Mouse (Mus musculus): ENCODE data around the gene Fryl. TPM values are rescaled to one million over a fixed set of nuclear protein-coding genes. Genes with fewer than 3 reads are reported as not detected.

Fryl gene
- polyA plus RNA-seq, 1 experiment from 2014 or later: 38.7 TPM

- Histone ChIP-seq H3K36me3 (peaks cover 23% of the 10 kb centered on the region), H3K9me3 (replicated peaks) (no peaks in the 10 kb centered on the region), H3K9ac (no peak overlapping the region), H3K4me1 (replicated peaks) (peaks cover 16% of the 10 kb centered on the region), H3K4me3 (no peak overlapping the region), H3K27ac (ENCODE audit: poor library complexity, severe bottlenecking) (no peak overlapping the region), H3K4me2 (no peak overlapping the region), H3K27me3 (replicated peaks) (no peaks in the 10 kb centered on the region)
- ATAC-seq (ENCODE audit: insufficient number of reproducible peaks, low FRiP score): no peak
- 92% methylated on average over 7 of the region's 7 CpGs for WGBS
Measured at GRCm38 (mm10) chr5:73221826-73222225, 34.6 kb downstream of the Fryl start.

GRCm38 (mm10) chr5:73219716-73220115 lies 36.7 kb downstream of the Fryl start:
- WGBS: 76% methylated on average over 3 of the region's 3 CpGs
- no peak for ATAC-seq (ENCODE audit: insufficient number of reproducible peaks, low FRiP score)
- Histone ChIP-seq H3K27me3 (replicated peaks) (no peaks in the 10 kb centered on the region), H3K4me3 (no peak overlapping the region), H3K27ac (ENCODE audit: poor library complexity, severe bottlenecking) (no peak overlapping the region), H3K36me3 (peaks cover 25% of the 10 kb centered on the region), H3K4me2 (no peak overlapping the region), H3K9ac (no peak overlapping the region), H3K4me1 (replicated peaks) (peaks cover 24% of the 10 kb centered on the region), H3K9me3 (replicated peaks) (no peaks in the 10 kb centered on the region)

GRCm38 (mm10) chr5:73218065-73218464 lies 38.4 kb downstream of the Fryl start:
- Histone ChIP-seq H3K4me3 (no peak overlapping the region), H3K27me3 (replicated peaks) (no peaks in the 10 kb centered on the region), H3K9ac (no peak overlapping the region), H3K36me3 (peaks cover 29% of the 10 kb centered on the region), H3K9me3 (replicated peaks) (no peaks in the 10 kb centered on the region), H3K4me1 (replicated peaks) (peaks cover 27% of the 10 kb centered on the region), H3K4me2 (no peak overlapping the region), H3K27ac (ENCODE audit: poor library complexity, severe bottlenecking) (no peak overlapping the region)
- 84% methylated on average over 4 of the region's 4 CpGs for WGBS
- ATAC-seq (ENCODE audit: insufficient number of reproducible peaks, low FRiP score): no peak

GRCm38 (mm10) chr5:73217116-73217515 lies 39.3 kb downstream of the Fryl start:
- peaks cover 25% of the 10 kb centered on the region for H3K4me1 ChIP-seq (replicated peaks)
- H3K36me3 ChIP-seq: peaks cover 35% of the 10 kb centered on the region
- no peak for ATAC-seq (ENCODE audit: insufficient number of reproducible peaks, low FRiP score)
- H3K27me3 ChIP-seq (replicated peaks): no peaks in the 10 kb centered on the region
- H3K9me3 ChIP-seq (replicated peaks): no peaks in the 10 kb centered on the region
- no peak overlapping the region for H3K9ac ChIP-seq
- no peak overlapping the region for H3K27ac ChIP-seq (ENCODE audit: poor library complexity, severe bottlenecking)
- H3K4me2 ChIP-seq: no peak overlapping the region
- 97% methylated on average over 1 of the region's 1 CpGs for WGBS
- no peak overlapping the region for H3K4me3 ChIP-seq

- H3K9ac ChIP-seq: no peak overlapping the region
- H3K4me3 ChIP-seq: no peak overlapping the region
- 86% methylated on average over 9 of the region's 9 CpGs for WGBS
- H3K36me3 ChIP-seq: peaks cover 39% of the 10 kb centered on the region
- no peaks in the 10 kb centered on the region for H3K9me3 ChIP-seq (replicated peaks)
- H3K4me2 ChIP-seq: no peak overlapping the region
- no peak overlapping the region; the same call in 1 of the 2 replicates for H3K27ac ChIP-seq (ENCODE audit: poor library complexity, severe bottlenecking)
- no peak for ATAC-seq (ENCODE audit: insufficient number of reproducible peaks, low FRiP score)
- H3K4me1 ChIP-seq (replicated peaks): peaks cover 25% of the 10 kb centered on the region
- H3K27me3 ChIP-seq (replicated peaks): no peaks in the 10 kb centered on the region
Measured at GRCm38 (mm10) chr5:73216014-73216413, 40.4 kb downstream of the Fryl start.

GRCm38 (mm10) chr5:73212446-73212845 lies 44.0 kb downstream of the Fryl start:
- Histone ChIP-seq H3K9ac (no peak overlapping the region), H3K36me3 (peaks cover 31% of the 10 kb centered on the region), H3K27me3 (replicated peaks) (no peaks in the 10 kb centered on the region), H3K4me2 (no peak overlapping the region), H3K27ac (ENCODE audit: poor library complexity, severe bottlenecking) (no peak overlapping the region), H3K9me3 (replicated peaks) (no peaks in the 10 kb centered on the region), H3K4me3 (no peak overlapping the region), H3K4me1 (replicated peaks) (peaks cover 33% of the 10 kb centered on the region)
- 90% methylated on average over 9 of the region's 9 CpGs for WGBS
- ATAC-seq (ENCODE audit: insufficient number of reproducible peaks, low FRiP score): no peak

- H3K9ac ChIP-seq: no peak overlapping the region
- H3K36me3 ChIP-seq: peaks cover 31% of the 10 kb centered on the region
- WGBS: 94% methylated on average over 15 of the region's 15 CpGs
- H3K27ac ChIP-seq (ENCODE audit: poor library complexity, severe bottlenecking): no peak overlapping the region
- no peak overlapping the region for H3K4me3 ChIP-seq
- ATAC-seq (ENCODE audit: insufficient number of reproducible peaks, low FRiP score): no peak
- H3K27me3 ChIP-seq (replicated peaks): no peaks in the 10 kb centered on the region
- H3K4me1 ChIP-seq (replicated peaks): peaks cover 33% of the 10 kb centered on the region
- H3K9me3 ChIP-seq (replicated peaks): no peaks in the 10 kb centered on the region
- no peak overlapping the region for H3K4me2 ChIP-seq
Measured at GRCm38 (mm10) chr5:73211961-73212360, 44.5 kb downstream of the Fryl start.

GRCm38 (mm10) chr5:73210971-73211315 lies 45.5 kb downstream of the Fryl start:
- Histone ChIP-seq H3K9ac (no peak overlapping the region), H3K27ac (ENCODE audit: poor library complexity, severe bottlenecking) (no peak overlapping the region), H3K27me3 (replicated peaks) (no peaks in the 10 kb centered on the region), H3K36me3 (peaks cover 31% of the 10 kb centered on the region), H3K4me3 (no peak overlapping the region), H3K4me1 (replicated peaks) (peaks cover 34% of the 10 kb centered on the region), H3K4me2 (no peak overlapping the region), H3K9me3 (replicated peaks) (no peaks in the 10 kb centered on the region)
- WGBS: 94% methylated on average over 6 of the region's 6 CpGs
- no peak for ATAC-seq (ENCODE audit: insufficient number of reproducible peaks, low FRiP score)

- 87% methylated on average over 22 of the region's 22 CpGs for WGBS
- H3K36me3 ChIP-seq: peaks cover 30% of the 10 kb centered on the region
- no peaks in the 10 kb centered on the region for H3K27me3 ChIP-seq (replicated peaks)
- no peak overlapping the region for H3K9ac ChIP-seq
- H3K4me1 ChIP-seq (replicated peaks): peaks cover 35% of the 10 kb centered on the region
- no peak overlapping the region for H3K27ac ChIP-seq (ENCODE audit: poor library complexity, severe bottlenecking)
- no peaks in the 10 kb centered on the region for H3K9me3 ChIP-seq (replicated peaks)
- no peak overlapping the region for H3K4me3 ChIP-seq
- no peak for ATAC-seq (ENCODE audit: insufficient number of reproducible peaks, low FRiP score)
- no peak overlapping the region for H3K4me2 ChIP-seq
Measured at GRCm38 (mm10) chr5:73210127-73210970, 46.1 kb downstream of the Fryl start.

GRCm38 (mm10) chr5:73209201-73210096 lies 47.0 kb downstream of the Fryl start:
- no peak overlapping the region for H3K9ac ChIP-seq
- no peak overlapping the region; the same call in 1 of the 2 replicates for H3K27ac ChIP-seq (ENCODE audit: poor library complexity, severe bottlenecking)
- no peak overlapping the region for H3K4me3 ChIP-seq
- H3K4me1 ChIP-seq (replicated peaks): peaks cover 41% of the 10 kb centered on the region
- no peak overlapping the region for H3K4me2 ChIP-seq
- peaks cover 31% of the 10 kb centered on the region for H3K36me3 ChIP-seq
- 71% methylated on average over 20 of the region's 20 CpGs for WGBS
- H3K27me3 ChIP-seq (replicated peaks): no peaks in the 10 kb centered on the region
- no peak for ATAC-seq (ENCODE audit: insufficient number of reproducible peaks, low FRiP score)
- no peaks in the 10 kb centered on the region for H3K9me3 ChIP-seq (replicated peaks)

GRCm38 (mm10) chr5:73208645-73209044 lies 47.8 kb downstream of the Fryl start:
- no peak for ATAC-seq (ENCODE audit: insufficient number of reproducible peaks, low FRiP score)
- no peak overlapping the region for H3K9ac ChIP-seq

More at GRCm38 (mm10) chr5:73208645-73209044, 47.8 kb downstream of the Fryl start:
- H3K27ac ChIP-seq (ENCODE audit: poor library complexity, severe bottlenecking): peak overlapping the region; percentile 77
- H3K9me3 ChIP-seq (replicated peaks): no peaks in the 10 kb centered on the region
- WGBS: 63% methylated on average over 6 of the region's 6 CpGs
- H3K4me2 ChIP-seq: no peak overlapping the region
- peaks cover 39% of the 10 kb centered on the region for H3K4me1 ChIP-seq (replicated peaks)
- H3K27me3 ChIP-seq (replicated peaks): no peaks in the 10 kb centered on the region
- peaks cover 33% of the 10 kb centered on the region for H3K36me3 ChIP-seq
- no peak overlapping the region for H3K4me3 ChIP-seq
